Mouse (Mus musculus) forebrain, embryonic 12.5 days (tissue): ENCODE measurements around the gene Scaf1. TPM values are rescaled to one million over a fixed set of nuclear protein-coding genes. Genes with fewer than 3 reads are reported as not detected.

ENCODE experiments used
- ATAC-seq: fragments of 200-750 bp; cut with Nextera tagmentation; 2 replicates; pipeline ENCODE4 v1.8.0; 2017; ENCODE audit warnings: moderate TSS enrichment; ENCODE audit not compliant: low FRiP score
- H3K27ac ChIP-seq: fragments of 300-500 bp; sonication (generic); 2 replicates; pipeline ENCODE4 v1.5.1; 2016; ENCODE audit warnings: mild to moderate bottlenecking
- H3K27me3 ChIP-seq: fragments of 300-500 bp; sonication (generic); 2 replicates; pipeline ENCODE4 v1.6.1; 2016; ENCODE audit warnings: mild to moderate bottlenecking
- H3K36me3 ChIP-seq: fragments of 300-500 bp; sonication (generic); replicated peaks from 2 replicates; pipeline ENCODE4 v1.6.1; 2016; ENCODE audit warnings: mild to moderate bottlenecking
- H3K4me1 ChIP-seq: fragments of 300-500 bp; sonication (generic); 2 replicates; pipeline ENCODE4 v1.6.1; 2016
- H3K4me2 ChIP-seq: fragments of 300-500 bp; sonication (generic); 2 replicates; pipeline ENCODE4 v1.6.1; 2016; ENCODE audit warnings: mild to moderate bottlenecking, moderate library complexity
- H3K4me3 ChIP-seq: fragments of 300-500 bp; sonication (generic); replicated peaks from 2 replicates; pipeline ENCODE4 v1.5.1; 2016; ENCODE audit warnings: mild to moderate bottlenecking
- H3K9ac ChIP-seq: fragments of 300-500 bp; sonication (generic); 2 replicates; pipeline ENCODE4 v1.6.1; 2016; ENCODE audit warnings: mild to moderate bottlenecking
- H3K9me3 ChIP-seq: fragments of 300-500 bp; sonication (generic); 2 replicates; pipeline ENCODE4 v1.6.1; 2016
- WGBS: fragments of 180-500 bp; shearing (Covaris S2); methylation state at CpG from one replicate; pipeline ENCODE4 v1.1.7; 2016; 5-methylcytosine and 5-hydroxymethylcytosine counted together
- microRNA-seq: library from miRNA; unstranded; fragments of <30 nt; microRNA quantifications from one replicate; pipeline ENCODE4, GENCODE M21; 2017
- polyA plus RNA-seq: library from polyadenylated mRNA; unstranded; fragments of >200 nt; fragmentation: Nextera tagmentation; extraction: Ambion mirVana; gene quantifications from 2 replicates; pipeline ENCODE4 v1.2.1, GENCODE M21; 2016

The Scaf1 gene
- polyA plus RNA-seq, 1 experiment from 2014 or later, result 47.4 TPM

DNA sequence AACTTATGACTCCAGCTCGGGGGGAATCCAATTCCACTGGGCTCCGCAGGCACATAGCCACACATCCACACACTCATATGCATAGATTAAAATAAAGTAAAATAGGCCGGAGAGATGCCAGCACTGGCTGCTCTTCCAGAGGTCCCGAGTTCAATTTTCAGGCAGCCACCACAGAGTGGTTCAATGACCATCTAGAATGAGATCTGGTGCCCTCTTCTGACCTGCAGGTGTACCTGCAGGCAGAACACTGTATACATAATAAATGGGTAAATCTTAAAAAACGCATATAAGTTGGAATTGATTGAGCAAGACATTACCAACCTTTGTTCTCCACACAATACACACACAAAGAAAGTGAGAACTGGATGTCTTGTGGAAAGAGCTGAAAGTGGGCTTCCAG, 60.5 kb downstream of the Scaf1 start:
- H3K4me2 ChIP-seq, result no peak overlapping the region
- H3K9ac ChIP-seq, result no peak overlapping the region
- no peak overlapping the region for H3K27ac ChIP-seq
- H3K9me3 ChIP-seq, result no peaks in the 10 kb centered on the region
- H3K4me3 ChIP-seq, result no peak overlapping the region
- peaks cover 28% of the 10 kb centered on the region for H3K27me3 ChIP-seq
- peaks cover 15% of the 10 kb centered on the region for H3K36me3 ChIP-seq
- no peak for ATAC-seq
- 58% methylated on average over 5 of the region's 5 CpGs for WGBS
- H3K4me1 ChIP-seq, result peaks cover 18% of the 10 kb centered on the region

DNA sequence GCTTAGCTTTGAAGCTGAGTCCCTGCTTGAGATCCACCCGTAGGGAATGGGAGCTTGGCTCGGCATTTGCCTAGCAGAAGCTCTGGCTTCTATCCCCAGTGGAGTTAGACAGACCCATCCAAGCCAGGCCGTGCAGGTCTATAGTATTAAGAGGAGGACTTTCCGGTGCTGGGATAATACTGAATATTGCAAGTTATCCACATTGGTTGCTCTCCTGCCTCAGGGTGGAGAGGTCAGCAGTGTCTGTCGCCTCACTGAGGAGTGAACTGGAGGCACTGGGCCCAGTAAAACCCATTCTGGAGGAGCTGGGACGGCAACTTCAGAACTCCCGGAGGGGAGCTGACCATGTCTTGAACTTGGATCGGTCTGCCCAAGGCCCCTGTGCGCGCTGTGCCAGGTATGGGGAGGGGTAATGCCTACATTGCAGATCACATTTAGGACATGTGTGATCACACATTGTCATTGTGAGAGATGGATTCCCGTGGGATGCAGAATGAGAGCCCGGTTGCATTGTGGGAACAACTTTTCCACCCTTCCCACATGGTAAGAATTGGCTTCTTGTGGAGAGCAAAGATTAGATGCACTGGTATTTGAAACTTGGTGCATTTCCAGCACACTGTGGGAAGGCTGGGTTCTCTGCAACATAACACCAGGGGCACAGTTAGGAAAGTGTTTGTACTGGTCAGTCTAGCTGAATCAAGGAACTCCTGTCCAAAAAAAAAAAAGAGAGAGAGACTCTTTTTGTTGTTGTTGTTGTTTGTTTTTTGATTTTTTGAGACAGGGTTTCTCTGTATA, 61.9 kb downstream of the Scaf1 start:
- H3K27ac ChIP-seq, result no peak overlapping the region
- H3K36me3 ChIP-seq, result peaks cover 7% of the 10 kb centered on the region
- no peaks in the 10 kb centered on the region for H3K9me3 ChIP-seq
- 84% methylated on average over 12 of the region's 12 CpGs for WGBS
- ATAC-seq, result no peak
- peaks cover 18% of the 10 kb centered on the region for H3K4me1 ChIP-seq
- H3K4me2 ChIP-seq, result no peak overlapping the region
- no peak overlapping the region for H3K4me3 ChIP-seq
- no peak overlapping the region for H3K9ac ChIP-seq
- peaks cover 41% of the 10 kb centered on the region for H3K27me3 ChIP-seq

DNA sequence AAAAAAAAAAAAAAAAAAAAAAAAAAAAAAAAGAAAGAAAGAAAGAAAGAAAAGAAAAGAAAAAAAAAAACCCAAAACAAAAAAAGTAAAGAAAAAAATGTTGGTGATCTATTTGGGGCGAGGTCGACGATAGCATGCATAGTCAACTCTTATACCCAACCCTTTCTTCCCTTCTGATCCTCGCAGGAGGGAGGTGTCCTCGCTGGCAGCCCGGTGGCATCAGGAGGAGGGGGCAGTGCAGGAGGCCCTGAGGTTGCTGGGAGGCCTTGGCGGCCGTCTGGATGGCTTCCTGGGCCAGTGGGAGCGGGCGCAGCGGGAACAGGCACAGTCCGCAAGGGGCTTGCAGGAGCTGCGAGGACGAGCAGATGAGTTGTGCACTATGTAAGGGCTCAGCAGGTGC, 62.6 kb downstream of the Scaf1 start:
- Histone ChIP-seq H3K9me3 (no peaks in the 10 kb centered on the region), H3K4me2 (no peak overlapping the region), H3K27me3 (peaks cover 43% of the 10 kb centered on the region), H3K4me3 (no peak overlapping the region), H3K27ac (no peak overlapping the region), H3K36me3 (peaks cover under 1% of the 10 kb centered on the region; the same call in 1 of the 2 replicates), H3K4me1 (peaks cover 18% of the 10 kb centered on the region), H3K9ac (no peak overlapping the region)
- 64% methylated on average over 14 of the region's 14 CpGs for WGBS
- no peak for ATAC-seq

Small RNA genes lying within 50 kb of the gene (microRNA-seq; reads per million reads assigned to microRNA genes)
- 1.5 reads per million for gene Mir7054

Other genes starting within 250 kb of the Scaf1 start
- gene Nup62, start 200.3 kb downstream of the Scaf1 start, polyA plus RNA-seq, result 94.6 and 105 TPM in 2 replicates
- 2.3 and 2.5 TPM in 2 replicates for gene Il4i1, start 200.0 kb downstream of the Scaf1 start, polyA plus RNA-seq
- 6.9 and 7.1 TPM in 2 replicates for gene Atf5, start 199.7 kb downstream of the Scaf1 start, polyA plus RNA-seq
- gene Akt1s1, start 167.4 kb downstream of the Scaf1 start, polyA plus RNA-seq, result 95.2 and 96.0 TPM in 2 replicates
- gene Tbc1d17, start 167.3 kb downstream of the Scaf1 start, polyA plus RNA-seq, result 80.7 and 83.8 TPM in 2 replicates
- 37.8 and 39.1 TPM in 2 replicates for gene Pnkp, start 159.2 kb downstream of the Scaf1 start, polyA plus RNA-seq
- gene Ptov1, start 146.6 kb downstream of the Scaf1 start, polyA plus RNA-seq, result 595 and 609 TPM in 2 replicates
- 172 and 178 TPM in 2 replicates for gene Med25, start 123.7 kb downstream of the Scaf1 start, polyA plus RNA-seq
- gene Fuz, start 120.3 kb downstream of the Scaf1 start, polyA plus RNA-seq, result 27.4 and 28.7 TPM in 2 replicates
- 85.8 and 94.4 TPM in 2 replicates for gene Ap2a1, start 86.9 kb downstream of the Scaf1 start, polyA plus RNA-seq
- 0.27 TPM in 1 of 2 replicates, not detected in the other for gene Tsks, start 73.2 kb downstream of the Scaf1 start, polyA plus RNA-seq
- gene Cpt1c, start 41.5 kb downstream of the Scaf1 start, polyA plus RNA-seq, result 35.1 and 38.1 TPM in 2 replicates
- gene Prmt1, start 29.8 kb downstream of the Scaf1 start, polyA plus RNA-seq, result 585 and 631 TPM in 2 replicates
- gene Irf3, start 18.7 kb downstream of the Scaf1 start, polyA plus RNA-seq, result 72.4 and 73.0 TPM in 2 replicates
- 57.8 and 66.4 TPM in 2 replicates for gene Bcl2l12, start 17.7 kb downstream of the Scaf1 start, polyA plus RNA-seq
- gene Rras, start 1.6 kb upstream of the Scaf1 start, polyA plus RNA-seq, result 11.4 and 13.8 TPM in 2 replicates
- 13.1 and 13.6 TPM in 2 replicates for gene Prr12, start 36.5 kb upstream of the Scaf1 start, polyA plus RNA-seq
- gene Nosip, start 46.1 kb upstream of the Scaf1 start, polyA plus RNA-seq, result 53.7 and 54.4 TPM in 2 replicates
- gene Prrg2, start 46.3 kb upstream of the Scaf1 start, polyA plus RNA-seq, result 17.1 and 18.2 TPM in 2 replicates
- 80.5 and 101 TPM in 2 replicates for gene Rcn3, start 75.9 kb upstream of the Scaf1 start, polyA plus RNA-seq
- 8.3 and 9.6 TPM in 2 replicates for gene Fcgrt, start 87.5 kb upstream of the Scaf1 start, polyA plus RNA-seq
- gene Rps11, start 108.1 kb upstream of the Scaf1 start, polyA plus RNA-seq, result 1,226 and 1,285 TPM in 2 replicates
- 1,106 and 1,135 TPM in 2 replicates for gene Rpl13a, start 112.4 kb upstream of the Scaf1 start, polyA plus RNA-seq
- gene Gm45713, start 119.9 kb upstream of the Scaf1 start, polyA plus RNA-seq, result 0.27 TPM in 1 of 2 replicates, not detected in the other
- gene Flt3l, start 120.1 kb upstream of the Scaf1 start, polyA plus RNA-seq, result 0.21 and 0.72 TPM in 2 replicates
- gene Pih1d1, start 137.9 kb upstream of the Scaf1 start, polyA plus RNA-seq, result 95.0 and 97.5 TPM in 2 replicates
- 41.9 and 42.9 TPM in 2 replicates for gene Aldh16a1, start 138.2 kb upstream of the Scaf1 start, polyA plus RNA-seq
- gene Slc17a7, start 147.6 kb upstream of the Scaf1 start, polyA plus RNA-seq, result 6.3 and 7.9 TPM in 2 replicates
- 0.52 and 1.4 TPM in 2 replicates for gene Gfy, start 163.2 kb upstream of the Scaf1 start, polyA plus RNA-seq
- gene Pth2, start 164.6 kb upstream of the Scaf1 start, polyA plus RNA-seq, result 0.45 and 1.5 TPM in 2 replicates
- 1.2 TPM in 2 replicates for gene Ccdc155, start 188.5 kb upstream of the Scaf1 start, polyA plus RNA-seq
- gene Dkkl1, start 195.8 kb upstream of the Scaf1 start, polyA plus RNA-seq, result 0.72 and 0.78 TPM in 2 replicates
- gene Tead2, start 199.4 kb upstream of the Scaf1 start, polyA plus RNA-seq, result 245 and 256 TPM in 2 replicates
- gene Cd37, start 222.8 kb upstream of the Scaf1 start, polyA plus RNA-seq, result 1.2 and 1.3 TPM in 2 replicates
- 0.09 and 0.20 TPM in 2 replicates for gene Slc6a16, start 224.7 kb upstream of the Scaf1 start, polyA plus RNA-seq